Mouse (Mus musculus): ENCODE data around the gene Kif27.

GRCm38 (mm10) chr13:58248957-58249356 is 110.0 kb downstream of the Kif27 start:
- TF ChIP-seq CTCF (IDR thresholded peaks at IDR 0.05; ENCODE audit: control insufficient read depth, insufficient read depth, insufficient replicate concordance, low read depth, low read length) (no peak), POLR2A (IDR thresholded peaks at IDR 0.05; ENCODE audit: control insufficient read depth, low read depth, low read length) (no peak)
